Mouse (Mus musculus): ENCODE results near the gene Ascc2. TPM values are rescaled to one million over a fixed set of nuclear protein-coding genes. Genes with fewer than 3 reads are reported as not detected.

Ascc2 gene
- polyA plus RNA-seq, 1 experiment, result not detected

- Histone ChIP-seq H3K4me3 (ENCODE audit: insufficient read depth, low read depth, low read length) (no peak overlapping the region), H3K4me1 (ENCODE audit: control insufficient read depth, insufficient read depth, low read length) (no peaks in the 10 kb centered on the region), H3K27ac (ENCODE audit: insufficient read depth, low read depth, low read length) (no peak overlapping the region)
- WGBS, result 79% methylated on average over 9 of the region's 9 CpGs
- TF ChIP-seq POLR2A (IDR thresholded peaks at IDR 0.05; ENCODE audit: insufficient read depth, low read depth, low read length), result no peak
- no peak for TF ChIP-seq CTCF (IDR thresholded peaks at IDR 0.05; ENCODE audit: insufficient read depth, low read depth, low read length)
These were observed 8.9 kb downstream of the Ascc2 start for GRCm38 (mm10) chr11:4646409-4646808.

GRCm38 (mm10) chr11:4659818-4660217 lies 22.3 kb downstream of the Ascc2 start:
- H3K4me1 ChIP-seq (ENCODE audit: control insufficient read depth, insufficient read depth, low read length), result peaks cover 5% of the 10 kb centered on the region
- whole genome bisulfite sequencing, result 100% methylated on average over 1 of the region's 1 CpGs
- no peak for TF ChIP-seq CTCF (IDR thresholded peaks at IDR 0.05; ENCODE audit: insufficient read depth, low read depth, low read length)
- no peak for TF ChIP-seq POLR2A (IDR thresholded peaks at IDR 0.05; ENCODE audit: insufficient read depth, low read depth, low read length)
- H3K4me3 ChIP-seq (ENCODE audit: insufficient read depth, low read depth, low read length), result no peak overlapping the region
- H3K27ac ChIP-seq (ENCODE audit: insufficient read depth, low read depth, low read length), result no peak overlapping the region

- TF ChIP-seq CTCF (IDR thresholded peaks at IDR 0.05; ENCODE audit: insufficient read depth, low read depth, low read length) (no peak), POLR2A (IDR thresholded peaks at IDR 0.05; ENCODE audit: insufficient read depth, low read depth, low read length) (no peak)
- Histone ChIP-seq H3K4me1 (ENCODE audit: control insufficient read depth, insufficient read depth, low read length) (peaks cover 5% of the 10 kb centered on the region), H3K4me3 (ENCODE audit: insufficient read depth, low read depth, low read length) (no peak overlapping the region), H3K27ac (ENCODE audit: insufficient read depth, low read depth, low read length) (no peak overlapping the region)
- WGBS, result 68% methylated on average over 7 of the region's 7 CpGs
These were observed 22.9 kb downstream of the Ascc2 start for GRCm38 (mm10) chr11:4660309-4661025.

- Histone ChIP-seq H3K27ac (ENCODE audit: insufficient read depth, low read depth, low read length) (no peak overlapping the region), H3K4me1 (ENCODE audit: control insufficient read depth, insufficient read depth, low read length) (peaks cover 5% of the 10 kb centered on the region), H3K4me3 (ENCODE audit: insufficient read depth, low read depth, low read length) (no peak overlapping the region)
- TF ChIP-seq CTCF (IDR thresholded peaks at IDR 0.05; ENCODE audit: insufficient read depth, low read depth, low read length) (no peak), POLR2A (IDR thresholded peaks at IDR 0.05; ENCODE audit: insufficient read depth, low read depth, low read length) (no peak)
- 64% methylated on average over 4 of the region's 4 CpGs for WGBS
These were observed 23.8 kb downstream of the Ascc2 start for GRCm38 (mm10) chr11:4661324-4661723.

GRCm38 (mm10) chr11:4661871-4662495 lies 24.4 kb downstream of the Ascc2 start:
- H3K4me1 ChIP-seq (ENCODE audit: control insufficient read depth, insufficient read depth, low read length), result peaks cover 5% of the 10 kb centered on the region
- 62% methylated on average over 10 of the region's 10 CpGs for WGBS
- no peak for TF ChIP-seq POLR2A (IDR thresholded peaks at IDR 0.05; ENCODE audit: insufficient read depth, low read depth, low read length)
- TF ChIP-seq CTCF (IDR thresholded peaks at IDR 0.05; ENCODE audit: insufficient read depth, low read depth, low read length), result no peak
- H3K27ac ChIP-seq (ENCODE audit: insufficient read depth, low read depth, low read length), result no peak overlapping the region
- no peak overlapping the region for H3K4me3 ChIP-seq (ENCODE audit: insufficient read depth, low read depth, low read length)

- Histone ChIP-seq H3K4me1 (ENCODE audit: control insufficient read depth, insufficient read depth, low read length) (peaks cover 5% of the 10 kb centered on the region), H3K4me3 (ENCODE audit: insufficient read depth, low read depth, low read length) (no peak overlapping the region), H3K27ac (ENCODE audit: insufficient read depth, low read depth, low read length) (no peak overlapping the region)
- 82% methylated on average over 11 of the region's 11 CpGs for WGBS
- no peak for TF ChIP-seq CTCF (IDR thresholded peaks at IDR 0.05; ENCODE audit: insufficient read depth, low read depth, low read length)
- TF ChIP-seq POLR2A (IDR thresholded peaks at IDR 0.05; ENCODE audit: insufficient read depth, low read depth, low read length), result no peak
These were observed 24.9 kb downstream of the Ascc2 start for GRCm38 (mm10) chr11:4662496-4662878.

- H3K4me3 ChIP-seq (ENCODE audit: insufficient read depth, low read depth, low read length), result no peak overlapping the region
- WGBS, result 92% methylated on average over 4 of the region's 4 CpGs
- H3K4me1 ChIP-seq (ENCODE audit: control insufficient read depth, insufficient read depth, low read length), result no peaks in the 10 kb centered on the region
- no peak for TF ChIP-seq CTCF (IDR thresholded peaks at IDR 0.05; ENCODE audit: insufficient read depth, low read depth, low read length)
- no peak for TF ChIP-seq POLR2A (IDR thresholded peaks at IDR 0.05; ENCODE audit: insufficient read depth, low read depth, low read length)
- no peak overlapping the region for H3K27ac ChIP-seq (ENCODE audit: insufficient read depth, low read depth, low read length)
These were observed 34.2 kb downstream of the Ascc2 start for GRCm38 (mm10) chr11:4671736-4672135.

- no peak for TF ChIP-seq CTCF (IDR thresholded peaks at IDR 0.05; ENCODE audit: insufficient read depth, low read depth, low read length)
- no peak for TF ChIP-seq POLR2A (IDR thresholded peaks at IDR 0.05; ENCODE audit: insufficient read depth, low read depth, low read length)
- H3K4me1 ChIP-seq (ENCODE audit: control insufficient read depth, insufficient read depth, low read length), result peaks cover 10% of the 10 kb centered on the region
- no peak overlapping the region for H3K27ac ChIP-seq (ENCODE audit: insufficient read depth, low read depth, low read length)
- H3K4me3 ChIP-seq (ENCODE audit: insufficient read depth, low read depth, low read length), result no peak overlapping the region
- WGBS, result 94% methylated on average over 1 of the region's 1 CpGs
These were observed 37.0 kb downstream of the Ascc2 start for GRCm38 (mm10) chr11:4674593-4674992.

GRCm38 (mm10) chr11:4675126-4675562 lies 37.6 kb downstream of the Ascc2 start:
- Histone ChIP-seq H3K4me3 (ENCODE audit: insufficient read depth, low read depth, low read length) (no peak overlapping the region), H3K4me1 (ENCODE audit: control insufficient read depth, insufficient read depth, low read length) (peaks cover 10% of the 10 kb centered on the region), H3K27ac (ENCODE audit: insufficient read depth, low read depth, low read length) (no peak overlapping the region)
- TF ChIP-seq POLR2A (IDR thresholded peaks at IDR 0.05; ENCODE audit: insufficient read depth, low read depth, low read length), result no peak
- TF ChIP-seq CTCF (IDR thresholded peaks at IDR 0.05; ENCODE audit: insufficient read depth, low read depth, low read length), result no peak
- 88% methylated on average over 6 of the region's 6 CpGs for WGBS
